Mouse (Mus musculus) hindbrain, embryonic 14.5 days (tissue): ENCODE results near the gene Sall4. TPM values are rescaled to one million over a fixed set of nuclear protein-coding genes. Genes with fewer than 3 reads are reported as not detected.
A peak's percentile ranks its signal among the peaks of the same experiment; 100 is the strongest.

ENCODE experiments used
- ATAC-seq: fragments of 200-750 bp; cut with Nextera tagmentation; 2 replicates; pipeline ENCODE4 v1.8.0; 2017; ENCODE audit warnings: moderate number of reproducible peaks, mild to moderate bottlenecking, moderate TSS enrichment, moderate library complexity; ENCODE audit not compliant: low FRiP score
- DNase-seq: peaks from one replicate; pipeline ENCODE4 v3.0.0-alpha.2; 2015; ENCODE audit warnings: low spot score
- H3K27ac ChIP-seq: fragments of 300-500 bp; sonication (generic); 2 replicates; pipeline ENCODE4 v1.5.1; 2014; ENCODE audit warnings: mild to moderate bottlenecking, moderate library complexity
- H3K27me3 ChIP-seq: fragments of 300-500 bp; sonication (generic); 2 replicates; pipeline ENCODE4 v1.6.1; 2014; ENCODE audit warnings: mild to moderate bottlenecking, low read length, mixed read lengths; ENCODE audit not compliant: control insufficient read depth, insufficient read depth
- H3K36me3 ChIP-seq: fragments of 300-500 bp; sonication (generic); replicated peaks from 2 replicates; pipeline ENCODE4 v1.6.1; 2014; ENCODE audit not compliant: control insufficient read depth, insufficient read depth
- H3K4me1 ChIP-seq: fragments of 300-500 bp; sonication (generic); replicated peaks from 2 replicates; pipeline ENCODE4 v1.6.1; 2014; ENCODE audit warnings: antibody characterized with exemption, low read length, mixed read lengths; ENCODE audit not compliant: control insufficient read depth, insufficient read depth
- H3K4me2 ChIP-seq: fragments of 300-500 bp; sonication (generic); replicated peaks from 2 replicates; pipeline ENCODE4 v1.6.1; 2014; ENCODE audit warnings: mild to moderate bottlenecking, moderate library complexity
- H3K4me3 ChIP-seq: fragments of 300-500 bp; sonication (generic); replicated peaks from 2 replicates; pipeline ENCODE4 v1.5.1; 2014; ENCODE audit warnings: mild to moderate bottlenecking, low read length
- H3K9ac ChIP-seq: fragments of 300-500 bp; sonication (generic); 2 replicates; pipeline ENCODE4 v1.6.1; 2014
- H3K9me3 ChIP-seq: fragments of 300-500 bp; sonication (generic); 2 replicates; pipeline ENCODE4 v1.6.1; 2016; ENCODE audit warnings: low read length; ENCODE audit not compliant: control insufficient read depth
- WGBS: fragments of 180-500 bp; shearing (Covaris S2); extraction: QIAGEN DNeasy Blood & Tissue Kit; methylation state at CpG from one replicate; pipeline ENCODE4 v1.1.7; 2014; 5-methylcytosine and 5-hydroxymethylcytosine counted together
- polyA plus RNA-seq: library from polyadenylated mRNA; unstranded; fragments of >200 nt; fragmentation: Nextera tagmentation; extraction: Ambion mirVana; gene quantifications from 2 replicates; pipeline ENCODE4 v1.2.1, GENCODE M21; 2014

Sall4 gene
- polyA plus RNA-seq, 1 experiment from 2014 or later: 0.37 TPM

GRCm38 (mm10) chr2:168738854-168739253, 28.9 kb downstream of the Sall4 start:
- 90% methylated on average over 1 of the region's 1 CpGs for whole genome bisulfite sequencing

GRCm38 (mm10) chr2:168737878-168738277, 29.9 kb downstream of the Sall4 start:
- Histone ChIP-seq H3K36me3 (no peaks in the 10 kb centered on the region), H3K4me3 (no peak overlapping the region), H3K27me3 (no peaks in the 10 kb centered on the region), H3K27ac (no peak overlapping the region), H3K4me2 (no peak overlapping the region), H3K9ac (no peak overlapping the region), H3K4me1 (peaks cover 6% of the 10 kb centered on the region; the same call in 1 of the 2 replicates), H3K9me3 (no peaks in the 10 kb centered on the region)
- 92% methylated on average over 10 of the region's 10 CpGs for WGBS
- ATAC-seq: no peak
- no peak for DNase-seq

More at GRCm38 (mm10) chr2:168738854-168739253, 28.9 kb downstream of the Sall4 start:
- no peak overlapping the region for H3K9ac ChIP-seq
- H3K4me3 ChIP-seq: no peak overlapping the region
- H3K4me2 ChIP-seq: no peak overlapping the region
- H3K9me3 ChIP-seq: no peaks in the 10 kb centered on the region
- H3K36me3 ChIP-seq: no peaks in the 10 kb centered on the region
- ATAC-seq: no peak
- DNase-seq: no peak
- H3K4me1 ChIP-seq: peaks cover 6% of the 10 kb centered on the region; the same call in 1 of the 2 replicates
- no peaks in the 10 kb centered on the region for H3K27me3 ChIP-seq
- no peak overlapping the region for H3K27ac ChIP-seq

- H3K4me2 ChIP-seq: no peak overlapping the region
- H3K27ac ChIP-seq: no peak overlapping the region
- DNase-seq (no peak), ATAC-seq (no peak)
- H3K36me3 ChIP-seq: no peaks in the 10 kb centered on the region
- no peak overlapping the region for H3K9ac ChIP-seq
- no peak overlapping the region for H3K4me3 ChIP-seq
- no peaks in the 10 kb centered on the region for H3K27me3 ChIP-seq
- WGBS: 49% methylated on average over 11 of the region's 11 CpGs
- peaks cover 17% of the 10 kb centered on the region; the same call in 1 of the 2 replicates for H3K4me1 ChIP-seq
- no peaks in the 10 kb centered on the region for H3K9me3 ChIP-seq
Measured at GRCm38 (mm10) chr2:168734023-168734422, 33.7 kb downstream of the Sall4 start.

GRCm38 (mm10) chr2:168731258-168731657, 36.5 kb downstream of the Sall4 start:
- ATAC-seq: no peak
- Histone ChIP-seq H3K36me3 (no peaks in the 10 kb centered on the region), H3K4me3 (no peak overlapping the region), H3K9me3 (no peaks in the 10 kb centered on the region), H3K4me1 (peaks cover 21% of the 10 kb centered on the region; the same call in 1 of the 2 replicates), H3K27ac (peak overlapping the region; percentile 20; the same call in 1 of the 2 replicates), H3K27me3 (no peaks in the 10 kb centered on the region), H3K9ac (no peak overlapping the region), H3K4me2 (no peak overlapping the region)
- DNase-seq: no peak
- 46% methylated on average over 8 of the region's 8 CpGs for WGBS

GRCm38 (mm10) chr2:168729736-168730135, 38.0 kb downstream of the Sall4 start:
- Histone ChIP-seq H3K36me3 (no peaks in the 10 kb centered on the region), H3K27ac (no peak overlapping the region), H3K9ac (no peak overlapping the region), H3K9me3 (no peaks in the 10 kb centered on the region), H3K4me1 (peaks cover 26% of the 10 kb centered on the region), H3K4me2 (no peak overlapping the region), H3K4me3 (no peak overlapping the region), H3K27me3 (no peaks in the 10 kb centered on the region)
- DNase-seq: no peak
- ATAC-seq: no peak
- 87% methylated on average over 12 of the region's 12 CpGs for WGBS

GRCm38 (mm10) chr2:168728045-168728444, 39.7 kb downstream of the Sall4 start:
- no peak for ATAC-seq
- no peak overlapping the region for H3K4me3 ChIP-seq
- DNase-seq: no peak
- H3K9ac ChIP-seq: no peak overlapping the region
- no peak overlapping the region for H3K27ac ChIP-seq
- H3K4me2 ChIP-seq: no peak overlapping the region
- H3K36me3 ChIP-seq: no peaks in the 10 kb centered on the region
- H3K9me3 ChIP-seq: no peaks in the 10 kb centered on the region
- H3K4me1 ChIP-seq: peaks cover 26% of the 10 kb centered on the region
- WGBS: 89% methylated on average over 12 of the region's 12 CpGs
- no peaks in the 10 kb centered on the region for H3K27me3 ChIP-seq

- H3K27ac ChIP-seq: no peak overlapping the region
- no peaks in the 10 kb centered on the region for H3K36me3 ChIP-seq
- no peak overlapping the region for H3K4me3 ChIP-seq
- H3K9me3 ChIP-seq: no peaks in the 10 kb centered on the region
- WGBS: 32% methylated on average over 6 of the region's 6 CpGs
- no peaks in the 10 kb centered on the region for H3K27me3 ChIP-seq
- H3K9ac ChIP-seq: no peak overlapping the region
- peak; percentile 76 for ATAC-seq
- DNase-seq: peak; percentile 58
- peaks cover 18% of the 10 kb centered on the region for H3K4me1 ChIP-seq
- no peak overlapping the region for H3K4me2 ChIP-seq
Measured at GRCm38 (mm10) chr2:168726007-168726406, 41.7 kb downstream of the Sall4 start.

DNA sequence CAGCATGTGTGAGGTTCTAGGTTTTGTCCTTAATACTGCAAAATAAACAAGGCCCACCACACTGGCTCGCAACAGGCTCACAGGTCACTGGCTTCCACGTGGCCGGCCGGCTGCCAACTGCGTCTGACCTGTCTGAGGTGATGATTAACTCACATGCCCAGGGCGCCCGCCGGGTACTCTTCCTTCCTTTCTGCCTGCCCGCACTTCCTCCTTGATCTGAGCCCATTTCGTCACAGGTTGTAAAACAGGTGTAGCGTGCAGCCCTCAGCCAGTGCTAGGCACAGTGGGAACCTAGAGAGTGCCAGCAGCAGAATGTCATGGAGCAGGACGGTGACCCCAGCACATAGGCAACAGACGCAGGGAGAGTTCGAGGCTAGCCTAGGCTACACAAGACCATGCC, 46.4 kb downstream of the Sall4 start:
- H3K9ac ChIP-seq: no peak overlapping the region
- no peak overlapping the region for H3K4me2 ChIP-seq
- no peaks in the 10 kb centered on the region for H3K27me3 ChIP-seq
- WGBS: 90% methylated on average over 14 of the region's 14 CpGs
- no peak for ATAC-seq
- H3K36me3 ChIP-seq: no peaks in the 10 kb centered on the region
- no peak for DNase-seq
- H3K9me3 ChIP-seq: no peaks in the 10 kb centered on the region
- peaks cover 10% of the 10 kb centered on the region for H3K4me1 ChIP-seq
- H3K4me3 ChIP-seq: no peak overlapping the region
- no peak overlapping the region for H3K27ac ChIP-seq

GRCm38 (mm10) chr2:168719742-168720141, 48.0 kb downstream of the Sall4 start:
- Histone ChIP-seq H3K4me2 (no peak overlapping the region), H3K9me3 (no peaks in the 10 kb centered on the region), H3K9ac (no peak overlapping the region), H3K4me1 (peaks cover 4% of the 10 kb centered on the region; the same call in 1 of the 2 replicates), H3K27ac (no peak overlapping the region), H3K27me3 (no peaks in the 10 kb centered on the region), H3K36me3 (no peaks in the 10 kb centered on the region), H3K4me3 (no peak overlapping the region)
- WGBS: 63% methylated on average over 4 of the region's 4 CpGs
- no peak for DNase-seq
- no peak for ATAC-seq

- Histone ChIP-seq H3K36me3 (0 out of 2 replicates have a peak, but pooled peaks cover 3% of the 10 kb centered on the region), H3K4me1 (peaks cover 4% of the 10 kb centered on the region; the same call in 1 of the 2 replicates), H3K4me3 (no peak overlapping the region), H3K4me2 (no peak overlapping the region), H3K27me3 (no peaks in the 10 kb centered on the region), H3K9ac (no peak overlapping the region), H3K9me3 (no peaks in the 10 kb centered on the region), H3K27ac (no peak overlapping the region)
- WGBS: 80% methylated on average over 10 of the region's 10 CpGs
- ATAC-seq (no peak), DNase-seq (no peak)
Measured at GRCm38 (mm10) chr2:168718735-168719134, 49.0 kb downstream of the Sall4 start.
